Mouse (Mus musculus) CH12.LX (cell line): ENCODE data around the gene Glp1r.

Source experiments
- CTCF ChIP-seq, 2 experiments: IDR thresholded peaks in 1 of 2; conservative IDR thresholded peaks in 1 of 2; 2 replicates each; pipeline ENCODE4 v1.5.1; 2011 to 2012; ENCODE audit warnings: low read depth in 2 of 2, low read length in 2 of 2, improper control_type of control experiment in 1 of 2, inconsistent platforms in 1 of 2, mild to moderate bottlenecking in 1 of 2, moderate library complexity in 1 of 2
- PAX5 ChIP-seq: IDR thresholded peaks from 2 replicates; pipeline ENCODE4 v1.6.1; 2012; ENCODE audit warnings: low read length, inconsistent platforms, mixed read lengths

DNA sequence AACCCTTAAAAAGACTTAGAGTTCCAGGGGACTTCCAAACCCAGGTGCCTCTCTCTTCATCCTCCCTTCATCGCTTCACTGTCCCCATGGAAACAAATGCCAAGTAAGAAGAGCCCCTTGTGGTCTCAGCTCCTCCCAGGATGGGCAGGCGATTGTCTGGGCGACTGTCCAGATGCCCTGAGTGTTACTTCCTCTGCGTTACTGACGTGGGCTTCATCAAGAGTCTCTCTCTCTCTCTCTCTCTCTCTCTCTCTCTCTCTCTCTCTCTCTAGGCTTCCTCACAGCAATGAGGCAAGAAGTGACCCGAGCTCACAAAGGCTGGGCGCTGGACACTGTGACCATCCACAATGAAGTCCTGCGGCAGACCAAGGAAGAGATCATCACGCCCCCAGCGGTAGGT, 30.6 kb upstream of the Glp1r start:
- TF ChIP-seq CTCF (conservative IDR thresholded peaks at IDR 0.05 in 1 of 2, IDR thresholded peaks at IDR 0.05 in 1 of 2; ENCODE audit: low read depth in 2 of 2, low read length in 2 of 2), result no peak
- TF ChIP-seq PAX5, result no peak
